Mouse (Mus musculus): Measurements from ENCODE around the gene Slit1.

The Slit1 gene

GRCm38 (mm10) chr19:41597170-41597894 lies 146.1 kb downstream of the Slit1 start:
- no peak for DNase-seq (ENCODE audit: low spot score)

- no peak for DNase-seq (ENCODE audit: low spot score)
Observed at GRCm38 (mm10) chr19:41591808-41592207, 151.7 kb downstream of the Slit1 start.

DNA sequence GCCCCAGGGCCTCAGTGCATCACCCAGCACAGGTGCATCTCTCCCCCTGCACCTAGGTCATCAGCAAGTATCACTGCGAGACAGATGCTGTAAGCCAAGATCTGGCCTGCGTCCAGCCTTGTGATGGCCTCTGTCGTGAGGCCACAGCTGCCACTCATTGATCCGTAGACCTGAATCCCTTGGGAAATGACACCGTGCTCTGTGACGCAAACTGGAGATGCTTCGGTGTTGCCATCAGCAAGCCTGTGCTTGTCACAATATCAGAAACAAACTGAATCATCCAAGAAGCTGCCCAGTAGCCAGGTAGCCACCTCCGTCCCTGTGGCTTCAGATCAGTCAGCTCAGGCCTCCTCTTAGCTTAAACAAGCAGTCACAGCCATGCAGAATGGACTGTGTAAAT lies 153.8 kb downstream of the Slit1 start:
- no peak for DNase-seq (ENCODE audit: low spot score)

GRCm38 (mm10) chr19:41589026-41589425 lies 154.4 kb downstream of the Slit1 start:
- no peak for DNase-seq (ENCODE audit: low spot score)

DNA sequence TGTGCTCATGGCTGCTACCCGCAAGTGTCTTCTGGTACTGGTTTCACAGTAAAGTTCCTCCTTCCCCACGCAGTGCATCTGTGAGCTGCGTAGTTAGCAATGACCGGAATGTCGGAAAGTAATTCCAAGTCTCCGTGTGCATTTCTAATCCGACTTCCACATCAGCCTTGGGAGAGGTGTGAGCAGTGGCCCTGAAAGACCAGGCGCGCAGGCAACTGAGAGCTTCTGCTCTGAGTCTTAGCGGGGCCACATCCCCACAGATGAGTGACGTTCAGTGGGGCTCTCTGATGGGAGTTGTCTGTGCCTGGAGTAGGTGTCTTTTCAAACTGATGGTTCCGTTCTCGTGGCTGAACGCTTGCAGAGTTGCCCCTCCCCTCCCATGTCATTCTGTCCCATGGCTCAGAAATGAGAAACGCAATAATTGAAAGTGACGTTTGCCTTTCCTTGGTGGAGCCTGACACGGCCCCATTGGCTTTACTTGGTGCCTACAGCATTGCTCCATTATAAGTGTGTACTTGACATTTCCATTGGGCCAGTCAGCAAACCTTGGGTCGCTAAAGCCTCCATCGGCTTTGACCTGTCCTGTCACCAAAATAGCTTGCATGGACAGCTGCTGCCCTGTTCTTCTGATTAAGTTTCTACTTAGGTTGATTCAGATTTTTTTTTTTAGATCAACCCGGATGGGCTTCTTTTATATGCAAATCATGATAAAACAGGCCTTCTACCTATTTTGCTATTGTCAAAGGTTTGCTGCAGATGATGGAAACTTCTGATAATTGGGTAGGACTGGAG lies 155.8 kb downstream of the Slit1 start:
- no peak for DNase-seq (ENCODE audit: low spot score)

DNA sequence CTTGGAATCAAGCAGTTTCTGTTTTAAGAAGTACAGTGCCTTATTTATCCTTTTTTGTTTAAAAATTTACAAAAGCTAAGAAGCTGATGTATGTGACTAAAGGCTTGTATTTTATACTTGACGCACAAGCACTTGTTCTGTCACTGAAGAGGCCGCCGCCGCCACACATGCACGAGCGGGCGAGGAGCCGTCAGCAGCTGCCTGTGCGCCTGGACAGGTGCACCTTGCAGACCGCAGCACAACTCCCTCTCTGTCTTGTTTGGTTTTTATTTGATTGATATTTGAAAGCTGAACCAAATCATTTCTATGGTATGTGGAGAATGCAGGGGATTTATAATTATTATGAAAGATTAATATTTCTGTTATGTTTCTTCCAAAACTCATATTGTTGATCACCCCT lies 156.7 kb downstream of the Slit1 start:
- DNase-seq (ENCODE audit: low spot score), result no peak

- no peak for DNase-seq (ENCODE audit: low spot score)
Observed at GRCm38 (mm10) chr19:41582918-41583514, 160.4 kb downstream of the Slit1 start.

GRCm38 (mm10) chr19:41581706-41582420 lies 161.6 kb downstream of the Slit1 start, which contains the start of gene Gm340:
Gene Gm340, plus strand, starts transcription at chr19:41582370.
- no peak for DNase-seq (ENCODE audit: low spot score)

DNA sequence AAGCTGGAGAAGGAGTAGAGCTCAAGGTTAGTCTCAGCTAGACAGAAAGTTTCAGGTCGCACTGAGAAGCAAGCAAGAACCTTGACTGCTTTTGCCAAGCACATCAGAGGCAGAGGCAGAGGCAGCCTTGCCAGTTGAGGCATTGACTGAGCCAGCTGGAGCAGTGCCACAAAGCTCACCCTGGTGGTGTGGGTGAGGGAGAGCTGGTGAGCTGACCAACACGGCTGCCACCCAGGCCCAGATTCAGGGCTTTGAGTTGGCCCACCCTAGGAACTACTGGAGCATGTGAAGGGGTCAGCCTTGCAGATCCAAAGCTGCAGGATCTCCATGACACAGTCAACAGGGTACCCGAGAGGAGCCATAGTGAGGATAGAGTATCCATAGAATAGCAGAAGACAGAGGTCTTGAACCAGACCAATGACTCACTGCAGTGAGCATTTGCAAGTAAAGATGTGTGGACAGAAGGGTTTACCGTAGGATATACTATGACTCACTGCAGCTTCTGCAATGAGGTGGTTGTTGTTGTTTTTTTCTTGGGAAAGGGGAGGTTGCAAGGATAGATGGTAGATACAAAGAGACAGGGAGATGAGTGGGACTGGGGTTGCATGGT lies 164.0 kb downstream of the Slit1 start:
- no peak for DNase-seq (ENCODE audit: low spot score)

- no peak for DNase-seq (ENCODE audit: low spot score)
Observed at GRCm38 (mm10) chr19:41577576-41577975, 165.9 kb downstream of the Slit1 start.

- no peak for DNase-seq (ENCODE audit: low spot score)
Observed at GRCm38 (mm10) chr19:41573700-41574099, 169.8 kb downstream of the Slit1 start.

- no peak for DNase-seq (ENCODE audit: low spot score)
Observed at GRCm38 (mm10) chr19:41568791-41569190, 174.7 kb downstream of the Slit1 start.

- no peak for DNase-seq (ENCODE audit: low spot score)
Observed at GRCm38 (mm10) chr19:41560856-41561255, 182.6 kb downstream of the Slit1 start.

DNA sequence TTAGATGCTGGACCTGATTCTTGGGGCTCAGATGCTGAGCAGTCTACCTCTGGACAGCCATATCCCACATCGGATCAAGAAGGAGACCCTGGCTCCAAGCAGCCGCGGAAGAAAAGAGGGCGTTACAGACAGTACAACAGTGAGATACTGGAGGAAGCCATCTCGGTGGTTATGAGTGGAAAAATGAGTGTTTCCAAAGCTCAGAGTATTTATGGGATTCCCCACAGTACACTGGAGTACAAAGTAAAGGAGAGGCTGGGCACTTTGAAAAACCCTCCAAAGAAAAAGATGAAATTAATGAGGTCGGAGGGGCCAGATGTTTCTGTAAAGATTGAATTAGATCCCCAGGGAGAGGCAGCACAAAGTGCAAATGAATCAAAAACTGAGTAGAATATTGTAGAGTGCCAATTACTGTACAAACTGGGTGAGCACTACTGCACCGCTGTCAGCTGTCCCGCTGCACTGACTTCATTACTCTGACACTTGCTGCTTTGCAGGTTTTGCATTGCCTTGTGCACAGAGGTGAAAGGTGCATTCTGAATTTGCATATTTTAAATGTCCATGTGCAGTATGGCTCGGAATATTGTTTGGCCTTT lies 184.5 kb downstream of the Slit1 start:
- DNase-seq (ENCODE audit: low spot score), result peak; percentile 5

GRCm38 (mm10) chr19:41557491-41557890 lies 186.0 kb downstream of the Slit1 start:
- no peak for DNase-seq (ENCODE audit: low spot score)

GRCm38 (mm10) chr19:41556981-41557380 lies 186.5 kb downstream of the Slit1 start:
- no peak for DNase-seq (ENCODE audit: low spot score)

Data from MN1 (cell line).